Mouse (Mus musculus): Measurements from ENCODE around the gene Specc1. TPM values are rescaled to one million over a fixed set of nuclear protein-coding genes. Genes with fewer than 3 reads are reported as not detected.
A peak's percentile ranks its signal among the peaks of the same experiment; 100 is the strongest.

Gene Specc1
- polyA plus RNA-seq, 1 experiment from 2014 or later = 7.1 TPM

DNA sequence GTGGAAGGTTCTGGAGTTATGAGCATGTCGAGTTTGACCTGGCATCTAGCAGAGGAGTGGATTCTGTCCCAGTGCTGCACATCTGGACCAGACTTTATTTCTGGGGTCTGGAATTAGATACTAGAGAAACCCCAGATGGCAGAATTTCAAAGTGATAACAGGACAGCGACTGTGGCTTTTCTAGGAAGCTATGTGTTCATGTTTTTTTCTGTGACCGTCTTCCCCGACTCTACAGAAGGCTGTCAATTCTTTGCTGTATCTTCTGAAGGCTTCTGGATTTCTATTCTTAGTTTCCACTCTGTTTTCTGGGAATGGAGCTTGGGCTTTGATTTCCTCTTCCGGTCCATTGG lies 49.3 kb downstream of the Specc1 start:
- no peak for ATAC-seq (ENCODE audit: low FRiP score, low TSS enrichment)

DNA sequence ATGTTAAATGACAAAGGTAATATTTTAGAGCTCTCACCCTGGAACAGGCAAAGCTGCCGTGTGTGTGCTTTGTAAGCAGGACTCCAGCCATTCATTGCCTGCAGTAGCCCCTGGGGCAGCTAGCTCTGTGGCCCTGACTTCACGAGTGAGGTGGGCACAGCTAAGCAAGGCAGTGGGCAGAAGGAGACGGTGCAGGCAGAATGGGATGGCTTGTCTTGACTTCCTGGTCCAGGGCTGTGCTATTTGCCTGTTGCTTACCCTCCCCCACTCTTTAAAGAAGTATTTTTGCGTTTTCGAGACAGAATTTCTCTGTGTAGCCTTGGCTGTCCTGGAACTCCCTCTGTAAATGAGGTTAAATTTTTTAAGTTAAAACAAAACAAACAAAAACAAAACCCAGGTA lies 50.1 kb downstream of the Specc1 start:
- no peaks in the 10 kb centered on the region for H3K9me3 ChIP-seq (ENCODE audit: low read length)
- no peak overlapping the region for H3K4me2 ChIP-seq (replicated peaks; ENCODE audit: low read depth, low read length)
- no peaks in the 10 kb centered on the region; the same call in 1 of the 2 replicates for H3K4me1 ChIP-seq (ENCODE audit: insufficient read depth, low read length)
- H3K9ac ChIP-seq (replicated peaks; ENCODE audit: low read length) = no peak overlapping the region
- no peak overlapping the region for H3K4me3 ChIP-seq (ENCODE audit: low read length)
- H3K27me3 ChIP-seq (ENCODE audit: insufficient read depth, low read length) = no peaks in the 10 kb centered on the region
- no peaks in the 10 kb centered on the region for H3K36me3 ChIP-seq (ENCODE audit: insufficient read depth, low read length)
- ATAC-seq (ENCODE audit: low FRiP score, low TSS enrichment) = no peak
- H3K27ac ChIP-seq (ENCODE audit: low read length) = no peak overlapping the region
- 51% methylated on average over 5 of the region's 5 CpGs for WGBS

More for the DNA sequence above, 49.3 kb downstream of the Specc1 start:
- Histone ChIP-seq H3K36me3 (ENCODE audit: insufficient read depth, low read length) (no peaks in the 10 kb centered on the region), H3K27ac (ENCODE audit: low read length) (0 out of 2 replicates have a peak overlapping the region, but pooled peaks have one; percentile 16), H3K4me2 (replicated peaks; ENCODE audit: low read depth, low read length) (0 out of 2 replicates have a peak overlapping the region, but pooled peaks have one; percentile 1), H3K4me3 (ENCODE audit: low read length) (no peak overlapping the region), H3K4me1 (ENCODE audit: insufficient read depth, low read length) (no peaks in the 10 kb centered on the region; the same call in 1 of the 2 replicates), H3K27me3 (ENCODE audit: insufficient read depth, low read length) (no peaks in the 10 kb centered on the region), H3K9me3 (ENCODE audit: low read length) (no peaks in the 10 kb centered on the region), H3K9ac (replicated peaks; ENCODE audit: low read length) (no peak overlapping the region)
- 71% methylated on average over 5 of the region's 5 CpGs for WGBS

DNA sequence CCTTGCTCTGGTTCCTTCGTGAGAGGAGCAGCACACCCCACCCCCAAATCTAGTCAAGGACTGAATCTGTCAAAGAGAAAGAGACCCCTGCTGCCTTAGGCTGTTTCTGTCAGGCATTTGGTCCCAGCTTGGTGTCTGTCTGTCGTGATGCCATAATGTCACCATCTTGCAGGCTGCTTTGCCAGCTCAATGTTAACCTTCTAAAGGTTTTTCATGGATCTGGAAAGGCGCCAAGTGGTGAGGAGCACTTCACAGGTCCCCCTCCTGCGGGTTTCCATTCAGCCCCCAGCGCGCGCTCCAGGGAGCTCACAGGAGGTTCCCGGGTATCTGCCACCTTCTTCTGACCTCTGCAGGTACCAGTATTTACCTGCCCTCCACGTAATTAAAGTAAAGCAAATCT lies 51.4 kb downstream of the Specc1 start:
- ATAC-seq (ENCODE audit: low FRiP score, low TSS enrichment) = no peak
- H3K4me1 ChIP-seq (ENCODE audit: insufficient read depth, low read length) = no peaks in the 10 kb centered on the region; the same call in 1 of the 2 replicates
- H3K27me3 ChIP-seq (ENCODE audit: insufficient read depth, low read length) = no peaks in the 10 kb centered on the region
- H3K9me3 ChIP-seq (ENCODE audit: low read length) = no peaks in the 10 kb centered on the region
- H3K4me2 ChIP-seq (replicated peaks; ENCODE audit: low read depth, low read length) = no peak overlapping the region
- H3K4me3 ChIP-seq (ENCODE audit: low read length) = no peak overlapping the region
- H3K9ac ChIP-seq (replicated peaks; ENCODE audit: low read length) = no peak overlapping the region
- H3K27ac ChIP-seq (ENCODE audit: low read length) = no peak overlapping the region
- H3K36me3 ChIP-seq (ENCODE audit: insufficient read depth, low read length) = no peaks in the 10 kb centered on the region
- WGBS = 52% methylated on average over 9 of the region's 9 CpGs

DNA sequence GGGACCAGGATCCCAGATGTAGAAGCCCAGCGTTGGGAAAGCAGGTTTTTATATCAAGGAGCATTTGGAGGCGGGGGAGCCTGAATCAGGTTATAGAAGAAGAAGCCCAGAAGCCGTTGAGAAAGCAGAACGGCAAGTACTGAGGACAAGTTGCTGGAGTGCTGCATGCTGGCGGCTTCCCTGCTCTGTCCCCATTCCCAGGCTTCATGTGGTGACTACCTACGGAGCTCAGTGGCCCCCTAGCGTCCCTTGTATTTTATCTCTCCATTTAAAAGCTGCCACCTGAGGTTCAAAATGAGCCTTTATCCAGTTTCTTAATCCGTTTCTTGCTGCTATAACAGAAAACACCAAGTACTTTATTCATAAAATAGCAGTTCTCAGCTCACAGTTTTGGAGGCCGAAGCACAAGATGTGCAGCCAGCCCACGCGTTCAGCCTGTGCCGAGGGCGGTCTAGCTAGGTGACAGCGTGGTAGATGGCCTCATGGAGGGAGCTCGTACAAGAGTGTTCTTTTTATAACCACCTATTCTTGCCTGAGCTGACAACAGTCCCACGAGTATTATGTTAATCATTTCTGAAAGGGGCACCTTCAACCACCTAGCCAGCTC lies 54.2 kb downstream of the Specc1 start:
- no peak overlapping the region for H3K4me2 ChIP-seq (replicated peaks; ENCODE audit: low read depth, low read length)
- H3K36me3 ChIP-seq (ENCODE audit: insufficient read depth, low read length) = no peaks in the 10 kb centered on the region
- no peak overlapping the region for H3K9ac ChIP-seq (replicated peaks; ENCODE audit: low read length)
- no peak overlapping the region for H3K27ac ChIP-seq (ENCODE audit: low read length)
- H3K9me3 ChIP-seq (ENCODE audit: low read length) = no peaks in the 10 kb centered on the region
- H3K4me3 ChIP-seq (ENCODE audit: low read length) = no peak overlapping the region
- H3K27me3 ChIP-seq (ENCODE audit: insufficient read depth, low read length) = no peaks in the 10 kb centered on the region
- no peak for ATAC-seq (ENCODE audit: low FRiP score, low TSS enrichment)
- 74% methylated on average over 16 of the region's 16 CpGs for WGBS
- no peaks in the 10 kb centered on the region; the same call in 1 of the 2 replicates for H3K4me1 ChIP-seq (ENCODE audit: insufficient read depth, low read length)

DNA sequence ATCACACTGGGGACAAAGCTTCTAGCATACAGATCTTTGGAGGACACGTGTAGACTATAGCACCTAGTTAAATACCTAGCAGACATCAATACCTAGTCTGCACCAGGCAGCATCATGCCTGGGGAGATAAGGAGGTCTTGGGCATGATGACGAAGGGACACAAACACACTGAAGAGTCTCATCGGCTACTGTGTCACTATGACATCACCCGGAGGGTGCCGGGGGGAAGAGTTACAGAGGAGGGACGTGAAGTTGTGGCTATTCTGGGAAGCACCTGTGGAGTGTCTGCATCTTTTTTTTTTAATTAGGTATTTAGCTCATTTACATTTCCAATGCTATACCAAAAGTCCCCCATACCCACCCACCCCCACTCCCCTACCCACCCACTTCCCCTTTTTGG lies 55.5 kb downstream of the Specc1 start:
- H3K27me3 ChIP-seq (ENCODE audit: insufficient read depth, low read length) = no peaks in the 10 kb centered on the region
- H3K27ac ChIP-seq (ENCODE audit: low read length) = no peak overlapping the region
- no peak overlapping the region for H3K4me3 ChIP-seq (ENCODE audit: low read length)
- no peaks in the 10 kb centered on the region for H3K36me3 ChIP-seq (ENCODE audit: insufficient read depth, low read length)
- H3K9ac ChIP-seq (replicated peaks; ENCODE audit: low read length) = no peak overlapping the region
- H3K4me2 ChIP-seq (replicated peaks; ENCODE audit: low read depth, low read length) = no peak overlapping the region
- 88% methylated on average over 6 of the region's 6 CpGs for WGBS
- no peaks in the 10 kb centered on the region for H3K4me1 ChIP-seq (ENCODE audit: insufficient read depth, low read length)
- no peak for ATAC-seq (ENCODE audit: low FRiP score, low TSS enrichment)
- no peaks in the 10 kb centered on the region for H3K9me3 ChIP-seq (ENCODE audit: low read length)

DNA sequence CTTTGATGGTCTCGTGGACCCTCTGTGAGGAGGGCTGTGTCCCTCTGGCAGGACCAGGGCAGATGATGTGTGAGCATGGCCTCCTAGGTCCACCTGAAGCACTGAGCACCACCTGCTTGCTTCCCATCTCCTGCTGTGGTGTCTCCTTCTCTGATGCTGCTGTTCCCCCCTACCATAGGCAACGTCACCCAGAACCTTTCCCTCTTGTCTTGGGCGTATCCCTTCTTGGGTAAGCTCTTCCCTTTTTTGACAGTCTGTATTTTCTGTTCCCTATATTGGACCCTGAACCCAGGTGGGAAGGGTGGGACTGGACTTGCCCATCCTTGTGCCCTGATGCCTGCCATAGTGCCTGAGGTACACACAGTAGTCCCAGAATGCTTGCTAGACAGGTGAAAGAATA lies 56.9 kb downstream of the Specc1 start:
- H3K9ac ChIP-seq (replicated peaks; ENCODE audit: low read length) = no peak overlapping the region
- no peaks in the 10 kb centered on the region for H3K4me1 ChIP-seq (ENCODE audit: insufficient read depth, low read length)
- no peak for ATAC-seq (ENCODE audit: low FRiP score, low TSS enrichment)
- no peak overlapping the region for H3K4me3 ChIP-seq (ENCODE audit: low read length)
- H3K9me3 ChIP-seq (ENCODE audit: low read length) = no peaks in the 10 kb centered on the region
- H3K36me3 ChIP-seq (ENCODE audit: insufficient read depth, low read length) = no peaks in the 10 kb centered on the region
- no peak overlapping the region for H3K4me2 ChIP-seq (replicated peaks; ENCODE audit: low read depth, low read length)
- H3K27ac ChIP-seq (ENCODE audit: low read length) = no peak overlapping the region
- WGBS = 81% methylated on average over 3 of the region's 3 CpGs
- H3K27me3 ChIP-seq (ENCODE audit: insufficient read depth, low read length) = no peaks in the 10 kb centered on the region

DNA sequence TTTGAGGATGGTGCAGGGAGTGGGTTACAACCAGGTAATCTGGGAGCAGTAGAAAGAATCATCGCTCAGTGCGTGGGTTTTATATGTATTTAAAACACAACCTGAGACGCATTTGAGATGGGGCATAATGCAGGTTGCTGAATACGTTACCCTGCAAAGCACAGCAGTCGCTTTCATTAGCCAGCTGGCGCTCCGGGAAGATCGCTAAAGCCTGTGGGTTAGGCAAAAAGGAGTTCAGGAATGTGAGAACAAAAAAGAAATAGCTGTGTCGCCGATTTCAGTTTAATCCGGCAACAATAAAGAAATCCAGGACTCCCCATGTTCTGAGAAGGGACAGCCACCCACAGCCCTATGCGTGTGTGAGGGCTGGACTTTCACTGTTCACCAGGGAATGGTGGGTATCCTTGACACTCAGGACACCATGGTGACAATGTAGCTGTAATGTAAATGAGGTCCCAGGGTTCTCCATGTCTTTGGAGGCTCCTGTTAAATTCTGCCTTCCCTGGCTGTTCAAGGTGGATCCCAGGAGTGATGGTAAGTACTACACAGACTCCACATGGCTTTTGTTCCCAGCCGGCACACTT lies 58.6 kb downstream of the Specc1 start:
- no peak for ATAC-seq (ENCODE audit: low FRiP score, low TSS enrichment)
- no peak overlapping the region for H3K4me2 ChIP-seq (replicated peaks; ENCODE audit: low read depth, low read length)
- no peak overlapping the region for H3K4me3 ChIP-seq (ENCODE audit: low read length)
- WGBS = 60% methylated on average over 13 of the region's 13 CpGs
- H3K9me3 ChIP-seq (ENCODE audit: low read length) = no peaks in the 10 kb centered on the region
- no peaks in the 10 kb centered on the region for H3K27me3 ChIP-seq (ENCODE audit: insufficient read depth, low read length)
- H3K36me3 ChIP-seq (ENCODE audit: insufficient read depth, low read length) = no peaks in the 10 kb centered on the region
- H3K9ac ChIP-seq (replicated peaks; ENCODE audit: low read length) = no peak overlapping the region
- no peaks in the 10 kb centered on the region for H3K4me1 ChIP-seq (ENCODE audit: insufficient read depth, low read length)
- H3K27ac ChIP-seq (ENCODE audit: low read length) = no peak overlapping the region

DNA sequence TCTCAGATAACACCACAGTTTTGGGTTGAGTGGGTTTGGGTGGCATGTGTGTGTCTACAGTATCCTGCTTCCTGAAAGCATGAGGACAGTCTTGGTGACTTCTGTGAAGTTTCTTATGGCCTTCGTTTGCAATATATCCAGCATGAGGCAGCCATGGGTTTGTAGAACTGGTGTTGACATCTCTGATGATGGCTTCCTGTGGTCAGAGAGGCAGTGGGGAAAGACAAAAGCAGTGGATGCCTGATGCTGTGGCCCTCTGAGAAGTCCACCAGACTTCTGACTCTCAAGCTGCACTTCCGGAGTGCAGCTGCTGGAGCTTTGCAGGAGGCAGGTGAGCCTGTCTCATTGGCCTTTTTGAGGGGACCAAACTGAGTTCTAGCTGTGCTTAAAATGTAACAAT lies 60.4 kb downstream of the Specc1 start:
- no peak overlapping the region for H3K27ac ChIP-seq (ENCODE audit: low read length)
- ATAC-seq (ENCODE audit: low FRiP score, low TSS enrichment) = no peak
- no peaks in the 10 kb centered on the region for H3K36me3 ChIP-seq (ENCODE audit: insufficient read depth, low read length)
- no peak overlapping the region for H3K4me3 ChIP-seq (ENCODE audit: low read length)
- H3K9me3 ChIP-seq (ENCODE audit: low read length) = no peaks in the 10 kb centered on the region
- WGBS = 64% methylated on average over 2 of the region's 2 CpGs
- no peaks in the 10 kb centered on the region for H3K4me1 ChIP-seq (ENCODE audit: insufficient read depth, low read length)
- no peak overlapping the region for H3K9ac ChIP-seq (replicated peaks; ENCODE audit: low read length)
- no peaks in the 10 kb centered on the region for H3K27me3 ChIP-seq (ENCODE audit: insufficient read depth, low read length)
- no peak overlapping the region for H3K4me2 ChIP-seq (replicated peaks; ENCODE audit: low read depth, low read length)

DNA sequence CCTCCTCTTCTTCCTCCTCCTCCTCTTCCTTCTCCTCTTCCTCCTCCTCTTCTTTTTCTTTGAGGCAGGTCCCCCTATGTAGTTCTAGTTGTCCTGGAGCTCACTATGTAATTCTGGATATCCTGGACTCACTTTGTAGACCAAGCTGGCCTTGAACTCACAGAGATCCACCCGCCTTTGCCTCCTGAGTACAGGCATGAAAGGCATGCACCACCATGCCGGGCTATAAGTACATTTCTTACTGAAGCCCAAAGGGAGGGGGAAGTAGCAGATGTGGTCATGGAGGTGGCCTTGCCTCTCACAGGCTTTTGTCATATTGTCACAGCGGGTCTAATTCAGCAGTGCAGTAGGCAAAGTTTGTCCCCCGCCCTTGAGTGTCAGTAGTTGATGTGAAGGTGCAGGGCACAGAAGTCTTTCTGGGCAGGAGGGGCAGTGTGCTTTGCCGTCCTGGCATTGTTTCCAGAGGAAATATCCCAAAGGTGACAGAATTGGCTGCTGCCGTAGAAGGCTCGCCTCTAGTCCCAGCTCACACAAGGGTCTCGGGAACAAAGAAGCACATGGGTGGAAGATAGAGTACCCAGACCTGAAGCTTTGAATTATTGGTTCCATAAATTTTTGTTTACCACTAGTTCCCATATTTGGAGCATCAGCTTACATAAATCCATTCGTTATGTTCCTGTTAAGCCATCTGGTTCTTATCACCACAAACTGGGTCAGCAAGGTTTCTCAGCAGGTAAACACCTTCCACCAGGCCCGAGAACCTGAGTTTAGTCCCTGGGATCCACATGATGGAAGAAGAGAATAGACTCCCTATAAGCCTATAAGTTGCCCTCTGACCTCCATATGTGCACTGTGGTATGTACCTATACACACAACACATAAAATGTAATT lies 62.0 kb downstream of the Specc1 start:
- no peaks in the 10 kb centered on the region for H3K27me3 ChIP-seq (ENCODE audit: insufficient read depth, low read length)
- H3K9ac ChIP-seq (replicated peaks; ENCODE audit: low read length) = no peak overlapping the region
- H3K36me3 ChIP-seq (ENCODE audit: insufficient read depth, low read length) = no peaks in the 10 kb centered on the region
- H3K4me2 ChIP-seq (replicated peaks; ENCODE audit: low read depth, low read length) = no peak overlapping the region
- WGBS = 77% methylated on average over 10 of the region's 10 CpGs
- ATAC-seq (ENCODE audit: low FRiP score, low TSS enrichment) = no peak
- peaks cover 3% of the 10 kb centered on the region; the same call in 1 of the 2 replicates for H3K4me1 ChIP-seq (ENCODE audit: insufficient read depth, low read length)
- no peak overlapping the region for H3K4me3 ChIP-seq (ENCODE audit: low read length)
- no peaks in the 10 kb centered on the region for H3K9me3 ChIP-seq (ENCODE audit: low read length)
- no peak overlapping the region for H3K27ac ChIP-seq (ENCODE audit: low read length)

DNA sequence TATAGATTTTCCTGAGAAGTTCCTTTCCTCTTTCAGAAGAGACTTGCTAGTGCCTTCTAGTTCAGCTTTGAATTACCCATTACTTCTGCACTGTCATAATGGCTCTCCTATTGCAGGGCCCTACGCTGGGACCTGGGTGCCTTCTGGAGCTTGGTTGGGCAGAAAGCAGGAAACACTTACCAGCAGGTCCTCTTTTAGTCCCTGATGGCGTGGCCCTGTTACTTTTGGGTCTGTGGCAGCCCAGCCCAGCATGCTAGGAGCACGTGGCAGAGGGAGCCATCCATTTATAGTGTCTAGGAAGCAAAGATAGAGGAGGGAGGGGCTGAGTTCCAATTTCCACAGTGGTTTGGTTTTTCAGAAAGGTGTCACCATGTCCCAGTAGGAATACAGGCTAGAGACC lies 63.3 kb downstream of the Specc1 start:
- no peak overlapping the region for H3K27ac ChIP-seq (ENCODE audit: low read length)
- WGBS = 68% methylated on average over 3 of the region's 3 CpGs
- H3K36me3 ChIP-seq (ENCODE audit: insufficient read depth, low read length) = no peaks in the 10 kb centered on the region
- ATAC-seq (ENCODE audit: low FRiP score, low TSS enrichment) = no peak
- H3K27me3 ChIP-seq (ENCODE audit: insufficient read depth, low read length) = no peaks in the 10 kb centered on the region
- H3K4me2 ChIP-seq (replicated peaks; ENCODE audit: low read depth, low read length) = no peak overlapping the region
- H3K9me3 ChIP-seq (ENCODE audit: low read length) = no peaks in the 10 kb centered on the region
- peaks cover 12% of the 10 kb centered on the region for H3K4me1 ChIP-seq (ENCODE audit: insufficient read depth, low read length)
- H3K4me3 ChIP-seq (ENCODE audit: low read length) = no peak overlapping the region
- H3K9ac ChIP-seq (replicated peaks; ENCODE audit: low read length) = no peak overlapping the region

Data from kidney, embryonic 16.5 days (tissue).